Mouse (Mus musculus) stomach, postnatal 0 days (tissue): Measurements from ENCODE around the gene Ocrl.

ENCODE experiments used
- CTCF ChIP-seq: IDR thresholded peaks from 2 replicates; pipeline ENCODE4 v1.5.1; 2016; ENCODE audit warnings: antibody characterized with exemption, low read depth, mild to moderate bottlenecking, moderate library complexity
- EP300 ChIP-seq: optimal IDR thresholded peaks from 2 replicates; pipeline ENCODE3; 2016; ENCODE audit warnings: antibody characterized with exemption

DNA sequence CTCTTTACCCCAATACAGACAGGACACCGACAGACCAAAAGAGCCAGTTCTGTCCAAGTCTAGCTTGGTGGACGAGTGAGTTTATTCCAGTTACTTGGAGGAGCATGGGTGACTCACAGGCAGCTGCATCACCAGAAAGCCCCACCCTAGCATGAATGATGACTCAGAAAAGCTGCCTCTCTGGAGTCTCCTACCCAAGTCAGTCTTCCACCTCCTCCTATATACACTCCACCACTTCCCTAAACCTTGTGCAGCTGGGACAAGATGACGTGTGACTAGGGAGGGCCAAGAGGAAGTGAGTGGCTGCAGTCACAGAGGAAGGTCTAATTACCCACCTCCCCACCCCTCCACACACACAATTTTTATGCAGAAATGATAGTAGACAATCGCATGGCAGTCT, 64.4 kb downstream of the Ocrl start:
- TF ChIP-seq CTCF, result no peak
- no peak for TF ChIP-seq EP300
